Mouse (Mus musculus) ES-Bruce4 (cell line): ENCODE data around the gene Grid2. TPM values are rescaled to one million over a fixed set of nuclear protein-coding genes. Genes with fewer than 3 reads are reported as not detected.

Experiments used
- H3K27ac ChIP-seq: 2 replicates; pipeline ENCODE4 v1.5.1; 2012; ENCODE audit warnings: low read length, inconsistent platforms; ENCODE audit not compliant: insufficient read depth
- H3K27me3 ChIP-seq: 2 replicates; pipeline ENCODE4 v1.6.1; 2012; ENCODE audit warnings: mild to moderate bottlenecking, low read length, inconsistent platforms; ENCODE audit not compliant: control insufficient read depth, poor library complexity, insufficient read depth, severe bottlenecking
- H3K36me3 ChIP-seq: 2 replicates; pipeline ENCODE4 v1.6.1; 2012; ENCODE audit warnings: inconsistent platforms, mild to moderate bottlenecking, low read length, moderate library complexity; ENCODE audit not compliant: control insufficient read depth, poor library complexity, insufficient read depth, severe bottlenecking
- H3K4me1 ChIP-seq: one replicate; pipeline ENCODE4 v1.8.1; 2011; ENCODE audit warnings: low read length; ENCODE audit not compliant: control insufficient read depth, insufficient read depth
- H3K4me3 ChIP-seq: 2 replicates; pipeline ENCODE4 v1.5.1; 2011; ENCODE audit warnings: low read depth, mild to moderate bottlenecking, low read length
- H3K9ac ChIP-seq: 2 replicates; pipeline ENCODE4 v1.6.1; 2012; ENCODE audit warnings: low read depth, mild to moderate bottlenecking, inconsistent platforms; ENCODE audit not compliant: poor library complexity, severe bottlenecking
- H3K9me3 ChIP-seq: replicated peaks from 2 replicates; pipeline ENCODE4 v1.6.1; 2012; ENCODE audit warnings: mild to moderate bottlenecking, low read length, inconsistent platforms; ENCODE audit not compliant: control insufficient read depth, poor library complexity, insufficient read depth, severe bottlenecking
- CTCF ChIP-seq: IDR thresholded peaks from one replicate; pipeline ENCODE4 v1.8.1; 2011; ENCODE audit warnings: low read depth, low read length
- EP300 ChIP-seq: IDR thresholded peaks from 2 replicates; pipeline ENCODE4 v1.6.1; 2011; ENCODE audit warnings: low read depth, low read length; ENCODE audit not compliant: insufficient read depth
- POLR2A ChIP-seq: IDR thresholded peaks from one replicate; pipeline ENCODE4 v1.8.1; 2011; ENCODE audit warnings: low read length; ENCODE audit not compliant: insufficient read depth
- polyA plus RNA-seq: library from polyadenylated mRNA; stranded (reverse); fragments of >200 nt; gene quantifications from 2 replicates; pipeline ENCODE4 v1.2.4, GENCODE M21; 2011; ENCODE audit warnings: low read depth; ENCODE audit not compliant: missing spikeins, insufficient read depth, insufficient read length

Grid2 gene
- polyA plus RNA-seq, 1 experiment, result 0.15 TPM

GRCm38 (mm10) chr6:64490313-64491067, 1234.8 kb downstream of the Grid2 start:
- TF ChIP-seq CTCF, result no peak
- no peaks in the 10 kb centered on the region for H3K27me3 ChIP-seq
- no peaks in the 10 kb centered on the region for H3K9me3 ChIP-seq
- no peaks in the 10 kb centered on the region for H3K36me3 ChIP-seq
- H3K4me1 ChIP-seq, result no peaks in the 10 kb centered on the region
- H3K27ac ChIP-seq, result no peak overlapping the region
- no peak overlapping the region for H3K4me3 ChIP-seq
- no peak overlapping the region for H3K9ac ChIP-seq

GRCm38 (mm10) chr6:64504394-64504793, 1248.7 kb downstream of the Grid2 start:
- Histone ChIP-seq H3K27ac (no peak overlapping the region), H3K4me1 (no peaks in the 10 kb centered on the region), H3K9me3 (no peaks in the 10 kb centered on the region), H3K36me3 (no peaks in the 10 kb centered on the region), H3K4me3 (no peak overlapping the region), H3K27me3 (no peaks in the 10 kb centered on the region), H3K9ac (no peak overlapping the region)
- TF ChIP-seq POLR2A (no peak), CTCF (no peak), EP300 (no peak)

- Histone ChIP-seq H3K4me1 (no peaks in the 10 kb centered on the region), H3K9ac (no peak overlapping the region), H3K4me3 (no peak overlapping the region), H3K9me3 (no peaks in the 10 kb centered on the region), H3K36me3 (no peaks in the 10 kb centered on the region), H3K27me3 (no peaks in the 10 kb centered on the region), H3K27ac (no peak overlapping the region)
- TF ChIP-seq POLR2A (no peak), EP300 (no peak), CTCF (no peak)
These were observed 1286.5 kb downstream of the Grid2 start for GRCm38 (mm10) chr6:64542168-64542567.

GRCm38 (mm10) chr6:64553645-64554044, 1298.0 kb downstream of the Grid2 start:
- H3K4me1 ChIP-seq, result no peaks in the 10 kb centered on the region
- TF ChIP-seq CTCF (no peak), EP300 (no peak)
- H3K9me3 ChIP-seq, result no peaks in the 10 kb centered on the region
- no peak overlapping the region for H3K27ac ChIP-seq
- no peak overlapping the region for H3K9ac ChIP-seq
- H3K36me3 ChIP-seq, result no peaks in the 10 kb centered on the region
- no peaks in the 10 kb centered on the region; the same call in 1 of the 2 replicates for H3K27me3 ChIP-seq
- no peak overlapping the region for H3K4me3 ChIP-seq

- Histone ChIP-seq H3K4me1 (no peaks in the 10 kb centered on the region), H3K27ac (no peak overlapping the region), H3K9ac (no peak overlapping the region), H3K9me3 (no peaks in the 10 kb centered on the region), H3K4me3 (no peak overlapping the region), H3K27me3 (no peaks in the 10 kb centered on the region; the same call in 1 of the 2 replicates), H3K36me3 (no peaks in the 10 kb centered on the region)
- TF ChIP-seq EP300, result no peak
- TF ChIP-seq POLR2A, result no peak
- no peak for TF ChIP-seq CTCF
These were observed 1299.5 kb downstream of the Grid2 start for GRCm38 (mm10) chr6:64555220-64555619.

GRCm38 (mm10) chr6:64568599-64568998, 1312.9 kb downstream of the Grid2 start:
- H3K36me3 ChIP-seq, result no peaks in the 10 kb centered on the region
- H3K4me1 ChIP-seq, result no peaks in the 10 kb centered on the region
- no peak overlapping the region for H3K9ac ChIP-seq
- no peaks in the 10 kb centered on the region for H3K27me3 ChIP-seq
- H3K9me3 ChIP-seq, result no peaks in the 10 kb centered on the region
- no peak overlapping the region for H3K4me3 ChIP-seq
- no peak overlapping the region for H3K27ac ChIP-seq
- TF ChIP-seq POLR2A, result no peak
- peak; percentile 40 for TF ChIP-seq CTCF
- no peak for TF ChIP-seq EP300
